ENCODE assay signal across 8 mouse cellular contexts in the genomic region with DNA sequence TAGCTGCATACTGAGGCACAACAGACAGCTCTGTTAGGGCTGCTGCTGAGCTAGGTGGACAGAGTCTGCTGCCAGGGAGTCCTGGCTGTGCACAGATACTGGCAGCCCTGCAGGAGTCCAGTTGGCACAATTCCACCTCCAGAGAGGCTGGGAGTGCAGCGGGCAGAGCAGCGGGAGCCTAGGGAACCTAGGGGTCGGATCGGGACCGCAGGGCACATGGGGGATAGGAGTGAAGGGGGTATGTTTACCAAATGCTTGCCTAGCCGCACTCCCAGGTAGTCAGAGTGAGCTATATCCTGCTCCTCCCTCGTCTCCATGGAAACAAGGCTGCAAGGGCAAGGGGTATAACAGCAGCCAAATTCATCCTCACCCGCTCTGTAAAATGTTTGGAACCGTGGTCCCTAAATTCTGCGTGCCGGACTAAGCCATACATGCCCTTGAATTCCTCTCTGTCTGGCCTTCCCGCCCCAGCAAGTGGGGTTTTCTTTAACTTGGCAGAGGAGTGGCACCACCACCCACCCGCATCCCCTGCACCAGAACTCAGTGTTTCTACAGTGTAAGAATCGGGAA. TPM values are rescaled to one million over a fixed set of nuclear protein-coding genes. Genes with fewer than 3 reads are reported as not detected.
DNase-seq lines count a peak whose midpoint lies in the region; ATAC-seq and TF ChIP-seq lines count a peak whose summit lies in the region.

No protein-coding gene starts in this region.

- ATAC-seq in hindbrain, embryonic 15.5 days (ENCODE audit: low FRiP score, low read depth): peak; percentile 85
- ATAC-seq in limb, embryonic 15.5 days (ENCODE audit: insufficient number of reproducible peaks, low FRiP score, low TSS enrichment, low read depth): peak; percentile 69
- no peak for ATAC-seq in megakaryocyte-erythroid progenitor cell, adult 5-6 weeks (replicated peaks; ENCODE audit: low FRiP score, low TSS enrichment, poor library complexity, severe bottlenecking)

- TF ChIP-seq POLR2A in brain, embryonic 14.5 days (IDR thresholded peaks at IDR 0.05; ENCODE audit: borderline replicate concordance, extremely low read depth, insufficient read depth, insufficient read length, poor library complexity, severe bottlenecking): no peak

- H3K4me3 ChIP-seq in hindbrain, embryonic 15.5 days: peak overlapping the region; percentile 16
- H3K4me3 ChIP-seq in limb, embryonic 15.5 days: peak overlapping the region; percentile 21

- peaks cover 27% of the 10 kb centered on the region for H3K4me1 ChIP-seq in hindbrain, embryonic 15.5 days (replicated peaks)
- peaks cover 28% of the 10 kb centered on the region for H3K4me1 ChIP-seq in limb, embryonic 15.5 days

- peak; percentile 42 to 48 for DNase-seq in left cerebral cortex, postnatal 36 days (ENCODE audit: low spot score in 2 of 2)
- DNase-seq in left cerebral cortex, adult 8-10 months (ENCODE audit: low spot score in 2 of 2): no peak
- peak; percentile 69 for DNase-seq in brain, embryonic 14.5 days (ENCODE audit: low read depth)
- peak; percentile 34 for DNase-seq in fat pad, adult 2 months (ENCODE audit: extremely low read depth, low read depth, low spot score)
- DNase-seq in urinary bladder, postnatal 10 days (ENCODE audit: low spot score): no peak

- 14% methylated on average over 14 of the region's 14 CpGs for WGBS in hindbrain, embryonic 15.5 days
- 11% methylated on average over 14 of the region's 14 CpGs for WGBS in limb, embryonic 15.5 days

- no peak overlapping the region for H3K9ac ChIP-seq in hindbrain, embryonic 15.5 days
- no peak overlapping the region for H3K9ac ChIP-seq in limb, embryonic 15.5 days

- H3K27ac ChIP-seq in hindbrain, embryonic 15.5 days (replicated peaks): peak overlapping the region; percentile 58
- peak overlapping the region; percentile 88 for H3K27ac ChIP-seq in limb, embryonic 15.5 days

- H3K27me3 ChIP-seq in hindbrain, embryonic 15.5 days: 0 out of 2 replicates have a peak, but pooled peaks cover 4% of the 10 kb centered on the region
- no peaks in the 10 kb centered on the region for H3K27me3 ChIP-seq in limb, embryonic 15.5 days

- peak overlapping the region; percentile 57 for H3K4me2 ChIP-seq in hindbrain, embryonic 15.5 days
- peak overlapping the region; percentile 55 for H3K4me2 ChIP-seq in limb, embryonic 15.5 days

- H3K36me3 ChIP-seq in hindbrain, embryonic 15.5 days: no peaks in the 10 kb centered on the region
- H3K36me3 ChIP-seq in limb, embryonic 15.5 days: no peaks in the 10 kb centered on the region

- no peaks in the 10 kb centered on the region for H3K9me3 ChIP-seq in hindbrain, embryonic 15.5 days
- H3K9me3 ChIP-seq in limb, embryonic 15.5 days: no peaks in the 10 kb centered on the region

- TF ChIP-seq CTCF in brain, embryonic 14.5 days (IDR thresholded peaks at IDR 0.05; ENCODE audit: borderline replicate concordance, extremely low read depth, insufficient read depth, insufficient read length): no peak

- intact Hi-C loops in left cerebral cortex, postnatal 36 days (cut with DNase I): loop anchor here (5.0 kb wide), 1 partner anchor 99 kb away; no protein-coding TSS in a partner anchor

RNA-seq across cellular contexts. Expression of gene Smo, which starts 17.3 kb away (rescaled TPM):
- total RNA-seq in left cerebral cortex, postnatal 36 days (2021): 1 to 10 TPM; 8.1 to 9.0 TPM
- 10 to 100 TPM; 10.5 to 11.9 (median 11.0) TPM for total RNA-seq in left cerebral cortex, adult 8-10 months (2022)
- polyA plus RNA-seq in brain, embryonic 14.5 days (2012; rRNA removed): 31.5 and 37.8 TPM in 2 replicates
- polyA plus RNA-seq in hindbrain, embryonic 15.5 days (2015; fragmentation: Nextera tagmentation; extraction: Ambion mirVana): 14.7 and 15.7 TPM in 2 replicates
- 45.6 and 52.1 TPM in 2 replicates for polyA plus RNA-seq in limb, embryonic 15.5 days (2015; fragmentation: Nextera tagmentation; extraction: Ambion mirVana)
- total RNA-seq in megakaryocyte-erythroid progenitor cell, adult 5-6 weeks (2014; fragmentation: Nextera tagmentation): 27.5 and 34.8 TPM in 2 replicates
- 24.0 and 31.1 TPM in 2 replicates for total RNA-seq in megakaryocyte-erythroid progenitor cell, adult 5-6 weeks (2017)

RNA-seq across cellular contexts. Expression of gene Tspan33, which starts 24.0 kb away (rescaled TPM):
- total RNA-seq in left cerebral cortex, postnatal 36 days (2021): 10 to 100 TPM; 28.0 TPM
- total RNA-seq in left cerebral cortex, adult 8-10 months (2022): 10 to 100 TPM; 19.8 to 26.5 (median 21.7) TPM
- 5.7 and 10.6 TPM in 2 replicates for polyA plus RNA-seq in brain, embryonic 14.5 days (2012; rRNA removed)
- polyA plus RNA-seq in hindbrain, embryonic 15.5 days (2015; fragmentation: Nextera tagmentation; extraction: Ambion mirVana): 11.9 and 14.4 TPM in 2 replicates
- polyA plus RNA-seq in limb, embryonic 15.5 days (2015; fragmentation: Nextera tagmentation; extraction: Ambion mirVana): 4.1 and 4.3 TPM in 2 replicates
- total RNA-seq in megakaryocyte-erythroid progenitor cell, adult 5-6 weeks (2014; fragmentation: Nextera tagmentation): 88.1 and 106 TPM in 2 replicates
- 36.2 and 60.3 TPM in 2 replicates for total RNA-seq in megakaryocyte-erythroid progenitor cell, adult 5-6 weeks (2017)

RNA-seq across cellular contexts. Expression of gene Ahcyl2, which starts 49.8 kb away (rescaled TPM):
- total RNA-seq in left cerebral cortex, postnatal 36 days (2021): 100 to 1,000 TPM; 122 to 136 TPM
- 100 to 1,000 TPM; 128 to 171 (median 150) TPM for total RNA-seq in left cerebral cortex, adult 8-10 months (2022)
- polyA plus RNA-seq in brain, embryonic 14.5 days (2012; rRNA removed): 23.1 and 32.6 TPM in 2 replicates
- polyA plus RNA-seq in hindbrain, embryonic 15.5 days (2015; fragmentation: Nextera tagmentation; extraction: Ambion mirVana): 20.2 and 20.7 TPM in 2 replicates
- 11.4 and 13.4 TPM in 2 replicates for polyA plus RNA-seq in limb, embryonic 15.5 days (2015; fragmentation: Nextera tagmentation; extraction: Ambion mirVana)
- 19.6 and 24.8 TPM in 2 replicates for total RNA-seq in megakaryocyte-erythroid progenitor cell, adult 5-6 weeks (2014; fragmentation: Nextera tagmentation)
- total RNA-seq in megakaryocyte-erythroid progenitor cell, adult 5-6 weeks (2017): 29.7 and 74.5 TPM in 2 replicates

Comparison
In these comparisons a context has a peak if more than half of its experiments do, and no peak if none do; other contexts are left out.
1. DNase-seq: peak in left cerebral cortex, postnatal 36 days (2 of 2), brain, embryonic 14.5 days (single experiment) and fat pad, adult 2 months (single experiment); none in left cerebral cortex, adult 8-10 months (0 of 2) and urinary bladder, postnatal 10 days (single experiment).